Mouse (Mus musculus) retina, postnatal 1 day (tissue): Measurements from ENCODE around the gene Ticam1.
"Not testable (repeated sequence)": the region's sequence is repeated elsewhere in the genome, so short reads cannot be mapped to it uniquely, and the experiment has no call there.

Experiments
- DNase-seq: peaks from one replicate; pipeline ENCODE4 v3.0.0-alpha.2; 2012

The Ticam1 gene

DNA sequence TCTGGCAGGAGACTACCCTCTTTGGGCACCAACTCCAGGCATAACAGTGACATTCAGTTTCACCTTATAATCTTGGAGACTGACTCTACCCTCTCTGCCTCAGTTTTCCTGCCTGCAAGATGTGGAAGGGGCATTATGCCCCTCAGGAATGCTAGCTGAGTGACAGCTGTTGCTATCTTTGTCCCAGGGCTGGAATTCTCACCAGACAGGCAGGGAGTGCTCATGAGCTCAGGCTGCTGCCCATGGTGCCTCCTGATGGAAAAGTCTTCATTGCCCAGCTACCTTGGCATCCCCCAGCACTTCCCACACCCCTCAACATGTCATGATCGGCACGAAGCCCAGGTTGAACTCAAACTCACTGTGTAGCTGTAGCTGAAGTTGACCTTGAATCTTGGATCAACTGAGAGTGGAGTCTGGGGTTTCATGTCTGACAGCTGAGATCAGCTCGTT lies 13.9 kb downstream of the Ticam1 start:
- DNase-seq: no peak

DNA sequence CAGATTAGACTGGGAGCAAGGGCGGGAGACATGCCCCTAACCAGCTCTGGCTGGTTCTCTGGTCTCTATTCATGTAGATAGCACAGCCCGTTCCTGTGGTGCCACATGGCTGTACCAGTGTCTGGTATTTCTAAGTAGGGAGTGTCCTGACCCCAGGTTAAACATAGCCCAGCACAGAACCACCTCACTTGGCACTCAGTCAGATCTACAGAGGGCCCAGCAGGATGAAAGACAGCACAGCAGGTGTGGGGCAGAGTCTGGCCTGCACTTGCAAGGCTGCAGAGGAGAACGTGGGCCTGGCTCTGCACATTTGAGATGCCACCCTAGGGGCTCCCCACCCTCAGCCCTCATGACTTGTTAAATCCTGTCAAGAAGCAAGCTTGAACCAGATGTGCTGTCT lies 15.4 kb downstream of the Ticam1 start:
- DNase-seq: no peak

DNA sequence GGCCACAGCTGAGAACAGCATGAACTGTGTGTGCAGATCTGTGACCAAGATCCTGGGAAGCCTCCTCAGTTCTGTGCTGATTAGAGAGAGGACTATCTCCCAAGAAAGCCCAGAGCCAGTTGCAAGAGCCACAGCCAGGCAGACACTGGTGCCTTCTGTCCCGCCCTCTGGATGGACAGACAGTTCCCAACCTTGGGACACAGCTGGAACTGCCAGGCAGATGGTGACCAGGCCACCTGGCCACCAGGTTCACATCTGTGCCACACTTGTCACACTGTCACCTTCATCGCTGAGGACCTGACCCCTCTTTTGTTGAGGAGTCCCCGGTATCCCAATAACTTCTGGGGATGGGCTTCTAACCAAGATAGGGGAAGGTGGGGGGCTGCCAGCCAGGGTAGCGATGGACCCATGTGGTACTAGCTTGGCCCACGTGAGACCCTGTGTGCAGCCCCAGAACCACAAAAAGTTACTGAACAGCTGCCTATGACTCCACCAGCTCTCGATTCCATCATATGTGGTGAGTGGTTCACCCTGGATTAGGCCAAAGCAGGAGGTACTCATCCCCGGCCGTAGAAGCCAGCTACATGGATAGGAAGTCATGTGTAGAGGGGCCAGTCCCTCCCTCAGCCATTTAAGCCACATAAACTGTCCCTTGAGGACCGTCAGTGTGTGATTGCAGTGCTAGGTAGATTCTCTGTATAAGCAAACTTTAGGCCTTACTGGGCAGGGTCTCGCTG lies 17.1 kb downstream of the Ticam1 start:
- no peak for DNase-seq

DNA sequence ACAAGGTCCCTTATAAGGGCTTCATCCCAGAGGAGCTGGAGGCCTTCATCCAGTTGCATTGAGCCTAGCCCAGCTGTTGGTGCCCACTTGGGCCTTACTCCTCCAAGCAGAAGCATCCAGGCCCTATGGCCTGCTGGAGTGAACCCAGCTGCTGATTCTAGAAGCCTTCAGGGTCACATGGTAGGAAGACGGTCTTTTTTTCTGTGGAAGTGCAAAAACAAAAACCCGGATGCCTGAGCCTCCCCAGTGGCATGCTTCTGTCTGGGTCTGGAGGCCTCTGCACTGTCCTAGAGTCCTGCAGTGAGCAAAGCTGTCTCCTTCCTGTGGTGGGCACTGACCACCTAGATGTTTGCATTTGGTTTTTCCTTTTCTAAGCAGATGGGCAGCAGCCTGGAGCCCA lies 17.8 kb downstream of the Ticam1 start:
- DNase-seq: not testable (repeated sequence)

DNA sequence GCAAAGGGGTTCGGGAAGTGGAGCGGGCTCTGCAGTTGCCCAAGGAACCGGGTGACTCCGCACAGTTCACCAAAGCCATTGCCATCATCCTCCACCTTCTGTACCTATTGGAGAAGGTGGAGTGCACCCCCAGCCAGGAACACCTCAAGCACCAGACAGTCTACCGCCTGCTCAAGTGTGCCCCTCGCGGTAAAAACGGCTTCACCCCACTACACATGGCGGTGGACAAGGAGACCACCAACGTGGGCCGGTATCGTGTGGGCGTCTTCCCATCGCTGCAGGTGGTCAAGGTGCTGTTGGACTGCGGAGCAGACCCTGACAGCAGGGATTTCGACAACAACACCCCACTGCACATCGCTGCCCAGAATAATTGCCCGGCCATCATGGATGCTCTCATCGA lies 18.3 kb downstream of the Ticam1 start:
- not testable (repeated sequence) for DNase-seq

DNA sequence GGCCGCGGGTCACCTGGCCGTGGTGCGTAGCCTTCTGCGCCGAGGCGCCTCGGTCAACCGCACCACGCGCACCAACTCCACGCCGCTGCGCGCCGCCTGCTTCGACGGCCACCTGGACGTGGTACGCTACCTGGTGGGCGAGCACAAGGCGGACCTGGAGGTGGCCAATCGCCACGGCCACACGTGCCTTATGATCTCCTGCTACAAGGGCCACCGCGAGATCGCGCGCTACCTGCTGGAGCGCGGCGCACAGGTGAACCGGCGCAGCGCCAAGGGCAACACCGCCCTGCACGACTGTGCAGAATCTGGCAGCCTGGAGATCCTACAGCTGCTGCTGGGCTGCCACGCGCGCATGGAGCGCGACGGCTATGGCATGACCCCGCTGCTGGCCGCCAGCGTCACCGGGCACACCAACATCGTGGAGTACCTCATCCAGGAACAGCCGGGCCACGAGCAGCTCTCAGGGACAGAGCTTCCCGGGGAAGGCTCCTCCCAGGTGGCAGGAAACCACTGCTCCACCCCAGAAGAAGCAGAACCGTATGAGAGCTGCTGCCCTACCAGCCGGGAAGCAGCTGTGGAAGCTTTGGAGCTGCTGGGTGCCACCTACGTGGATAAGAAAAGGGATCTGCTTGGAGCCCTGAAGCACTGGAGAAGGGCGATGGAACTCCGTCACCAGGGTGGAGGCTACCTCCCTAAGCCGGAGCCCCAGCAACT lies 19.2 kb downstream of the Ticam1 start:
- DNase-seq: no peak

DNA sequence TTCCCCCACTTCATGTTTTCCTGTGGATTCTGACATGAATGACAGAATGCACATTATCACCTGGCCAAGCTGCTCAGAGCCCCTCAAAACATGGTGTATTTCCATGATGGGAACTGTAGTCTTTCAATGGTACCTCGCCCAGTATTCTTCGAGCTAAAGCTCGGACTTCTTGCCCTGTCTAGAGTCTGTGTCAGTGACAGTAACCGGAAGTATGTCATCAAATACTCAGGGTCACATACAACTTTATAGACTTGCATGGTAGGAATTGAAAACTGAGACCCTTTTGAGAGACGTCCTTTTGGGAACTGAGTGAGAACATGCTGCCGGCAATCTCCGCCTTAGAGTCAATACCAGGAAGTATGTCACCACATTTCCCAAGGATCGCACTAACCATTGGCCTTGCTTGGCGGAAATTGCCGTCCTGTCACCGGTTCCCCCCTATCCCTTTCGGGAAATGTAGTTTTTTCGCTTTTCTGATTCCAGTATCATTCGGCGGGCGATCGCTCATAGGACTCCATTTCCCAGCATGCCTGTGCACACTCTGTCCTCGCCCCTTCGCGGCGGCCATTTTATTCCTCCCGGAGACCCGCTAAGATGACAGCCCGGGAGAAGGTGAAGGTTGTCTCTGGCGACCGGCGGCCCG lies 20.2 kb downstream of the Ticam1 start, which contains the start of gene Fem1a:
Gene Fem1a (plus strand): TSS at position 572 of the 643 bp plus-strand sequence.
- DNase-seq: peak; percentile 100

DNA sequence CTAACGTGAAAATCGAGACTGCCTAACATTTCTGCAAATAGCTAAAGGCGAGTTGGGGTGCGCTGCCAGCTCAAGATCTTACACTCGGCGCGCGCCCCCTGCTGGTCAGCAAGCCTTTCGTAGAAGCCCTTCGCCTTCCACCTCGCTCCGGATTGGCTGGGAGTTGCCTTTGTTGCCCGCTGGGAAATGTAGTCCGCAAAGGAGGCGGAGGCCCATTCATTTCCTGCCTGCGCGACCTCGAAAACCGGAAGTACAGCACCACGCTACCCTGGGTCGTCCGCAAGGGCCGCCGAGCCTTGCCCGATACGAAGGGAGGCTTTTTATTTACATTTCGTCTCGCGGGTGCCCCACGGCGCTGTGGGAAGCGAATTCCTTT lies 20.7 kb downstream of the Ticam1 start:
- DNase-seq: peak; percentile 99

DNA sequence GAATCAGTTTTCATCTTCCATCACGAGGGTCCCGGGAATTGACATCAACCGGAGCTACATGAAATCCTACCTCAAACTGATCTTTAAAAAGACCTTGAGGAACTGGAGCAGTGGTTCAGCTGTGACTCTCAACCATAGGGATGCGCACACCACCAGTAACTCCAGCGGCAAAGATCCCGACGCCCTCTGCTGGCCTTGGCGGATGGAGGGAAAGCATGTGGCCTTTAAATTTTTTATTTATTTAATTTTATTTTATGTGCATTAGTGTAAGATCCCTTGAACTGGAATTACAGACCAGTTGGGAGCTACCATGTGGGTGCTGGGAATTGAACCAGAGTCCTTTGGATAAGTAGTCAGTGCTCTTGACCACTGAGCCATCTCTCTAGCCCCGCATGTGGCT lies 21.2 kb downstream of the Ticam1 start:
- no peak for DNase-seq

DNA sequence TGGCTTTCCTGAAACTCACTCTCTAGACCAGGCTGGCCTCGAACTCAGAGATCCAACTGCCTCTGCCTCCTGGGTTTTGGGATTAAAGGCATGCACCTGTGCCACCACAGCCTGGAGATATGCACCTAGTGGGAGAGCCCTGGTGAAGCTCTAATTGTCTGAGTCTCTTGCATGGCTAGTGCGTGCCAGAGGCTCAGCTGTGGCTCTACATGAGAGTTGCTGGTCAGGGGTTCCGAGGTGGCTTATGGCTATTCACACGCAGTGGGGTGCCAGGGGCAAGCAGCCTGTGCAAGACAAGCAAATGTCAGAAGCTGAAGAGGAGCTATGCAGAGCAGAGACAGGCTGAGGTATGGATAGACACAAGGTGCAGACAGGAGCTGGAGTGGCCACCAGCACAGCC lies 21.9 kb downstream of the Ticam1 start:
- DNase-seq: no peak

DNA sequence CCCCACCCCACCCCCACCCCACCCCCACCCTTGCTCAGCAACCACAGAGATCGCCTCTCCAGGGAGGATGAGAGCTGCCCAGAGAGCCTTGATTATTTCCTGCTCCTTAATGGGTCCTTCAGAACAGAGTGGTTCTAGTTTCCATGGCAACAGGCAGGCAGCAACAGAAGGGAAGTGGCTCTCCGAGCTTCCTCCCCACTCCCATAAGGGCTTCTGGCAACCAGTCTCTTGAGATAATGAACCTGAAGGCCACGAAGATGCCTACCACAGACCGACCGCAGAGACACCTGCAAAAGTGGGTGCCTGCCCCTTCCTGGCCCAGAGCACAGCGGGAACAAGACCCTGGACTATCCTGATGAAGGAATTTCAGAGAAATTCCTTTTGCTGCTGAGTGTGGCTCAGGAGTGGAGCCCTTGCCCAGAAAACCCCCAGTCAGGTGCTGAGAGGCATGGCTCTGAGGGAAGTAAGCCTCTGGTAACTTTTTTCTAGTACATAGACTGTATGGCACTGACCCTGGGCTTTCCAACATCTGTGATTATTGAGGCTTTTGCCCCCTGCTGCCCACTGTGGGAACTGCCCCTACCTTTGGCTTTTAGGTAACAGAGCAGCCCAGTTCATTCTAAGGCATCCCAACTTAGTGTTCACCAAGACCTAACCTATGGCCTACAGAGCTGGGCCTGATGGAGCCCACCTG lies 25.3 kb downstream of the Ticam1 start:
- peak; percentile 67 for DNase-seq

DNA sequence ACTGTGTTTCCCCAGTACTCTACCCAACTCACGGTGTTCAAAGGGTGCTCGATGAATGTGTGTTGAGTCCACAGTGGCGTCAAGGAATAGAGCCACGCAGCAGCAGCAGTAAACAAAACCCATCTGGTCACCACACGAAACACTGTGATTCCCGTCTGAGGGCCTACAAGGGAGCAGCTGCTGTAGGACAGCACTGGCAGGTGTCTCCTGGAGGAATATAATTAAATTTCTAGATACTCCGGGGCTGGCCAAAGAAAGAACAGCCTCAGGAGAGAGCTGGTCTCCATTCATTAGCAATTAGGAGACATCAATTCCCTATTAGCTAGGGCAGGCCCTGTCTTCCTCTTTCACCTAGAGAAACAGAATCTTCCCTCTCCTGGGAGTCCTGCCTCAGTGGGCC lies 31.0 kb downstream of the Ticam1 start:
- DNase-seq: no peak

DNA sequence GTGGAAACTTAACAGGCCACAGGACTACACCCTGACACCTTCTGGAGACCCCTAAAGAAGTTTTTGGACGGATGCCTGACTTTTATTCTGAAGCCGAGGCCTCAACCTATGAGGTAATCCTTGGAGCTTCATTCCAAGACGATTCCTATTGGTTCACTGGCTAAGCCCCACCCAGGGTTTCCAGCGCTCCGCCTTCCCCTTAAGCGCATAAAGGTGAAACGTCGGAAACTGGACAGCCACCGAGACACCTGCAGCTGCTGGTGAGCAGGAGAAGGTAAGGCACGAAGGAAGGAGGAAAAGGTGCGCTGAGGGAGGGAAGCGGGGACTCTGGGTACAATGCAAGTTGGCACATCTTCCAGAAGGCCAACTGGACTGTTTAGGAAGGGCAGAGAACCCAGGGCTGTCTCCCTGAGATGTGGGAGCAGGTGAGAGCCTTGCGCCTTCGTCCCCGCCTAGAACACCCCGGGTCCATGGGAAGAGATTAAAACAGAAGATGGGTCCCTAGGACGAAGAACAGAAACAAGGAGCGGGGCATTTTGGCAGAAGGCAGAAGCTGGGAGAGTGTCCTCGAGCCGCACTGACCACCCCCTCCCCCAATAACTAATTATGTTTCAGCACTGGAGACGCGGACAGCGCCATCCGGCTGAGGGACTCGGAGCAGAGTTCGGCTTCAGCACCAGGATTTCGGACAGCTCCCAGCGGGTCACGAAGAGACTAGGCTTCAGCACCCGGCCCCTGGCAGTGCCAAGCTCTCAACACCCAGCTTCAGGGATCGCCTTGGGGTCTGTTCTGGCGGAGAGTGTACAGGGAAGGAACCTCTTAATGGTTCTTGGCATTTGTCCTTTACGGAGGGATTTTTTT lies 34.8 kb downstream of the Ticam1 start:
- DNase-seq: peak; percentile 91

DNA sequence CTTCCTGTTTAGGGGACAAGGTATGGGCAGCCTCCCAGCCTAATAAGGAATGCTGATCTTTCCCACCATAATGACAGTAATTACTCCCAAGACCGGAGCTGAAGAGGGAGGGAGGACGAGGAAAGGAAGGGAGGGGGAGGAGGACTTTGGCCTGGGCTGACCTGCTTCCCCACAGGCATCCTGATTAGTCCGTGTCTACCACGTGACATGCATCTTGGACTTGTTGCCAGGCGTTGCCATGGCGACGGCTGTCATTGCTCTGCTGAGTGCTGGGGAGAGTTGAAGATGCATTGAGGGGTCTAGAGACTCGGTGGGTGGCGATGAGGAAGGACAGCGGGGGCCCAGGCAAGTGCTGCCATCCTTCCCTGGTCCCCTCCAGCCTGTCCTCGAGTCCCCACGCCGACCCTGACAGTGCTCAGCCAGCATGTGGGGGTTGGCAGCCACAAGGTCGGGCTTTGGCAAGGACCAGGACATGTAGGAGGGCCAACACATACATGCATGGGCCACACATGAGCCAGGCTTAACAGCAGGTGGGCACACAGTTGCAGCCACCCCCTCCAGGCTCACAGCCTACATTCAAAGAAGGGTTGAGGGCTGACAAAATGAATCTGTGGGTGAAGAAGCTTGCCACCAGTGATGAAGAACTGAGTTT lies 42.6 kb downstream of the Ticam1 start:
- DNase-seq: peak; percentile 97

DNA sequence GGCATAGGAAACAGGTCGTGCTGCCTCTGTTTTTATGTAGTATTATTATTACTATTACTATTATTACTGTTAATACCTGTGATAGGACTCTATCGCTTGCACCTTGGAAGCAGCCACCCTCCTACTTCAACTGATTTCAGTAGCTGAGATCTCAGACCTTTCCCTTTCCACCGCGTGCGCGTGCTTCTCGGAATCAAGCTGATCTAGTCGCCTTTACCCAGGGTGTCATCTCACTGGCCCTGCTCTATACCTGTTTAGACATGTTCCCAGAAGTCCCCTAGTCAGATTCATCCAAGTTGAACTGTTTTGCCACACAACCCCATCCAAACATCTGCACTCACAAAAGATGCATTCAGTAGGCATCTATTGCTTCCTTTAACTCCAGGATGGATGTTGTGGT lies 43.2 kb downstream of the Ticam1 start:
- DNase-seq: no peak

DNA sequence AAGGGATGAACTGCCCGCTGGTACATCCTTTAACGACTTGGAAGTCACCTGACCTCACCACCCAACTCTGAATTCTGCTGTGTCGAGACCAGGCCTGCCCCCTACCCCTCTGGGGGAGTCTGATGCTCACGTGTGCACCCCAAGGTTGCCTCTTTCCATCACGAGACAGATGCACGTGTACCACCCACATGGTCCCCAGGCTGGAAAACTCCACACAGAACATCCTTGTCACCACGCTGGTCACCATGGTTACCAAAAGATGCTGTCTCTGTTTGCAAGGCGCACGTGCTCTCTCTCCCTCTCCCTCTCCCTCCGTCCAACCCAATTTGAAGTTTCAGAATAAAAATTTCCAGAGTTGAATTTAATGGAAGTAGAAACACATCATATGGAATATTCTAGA lies 46.6 kb downstream of the Ticam1 start:
- no peak for DNase-seq

DNA sequence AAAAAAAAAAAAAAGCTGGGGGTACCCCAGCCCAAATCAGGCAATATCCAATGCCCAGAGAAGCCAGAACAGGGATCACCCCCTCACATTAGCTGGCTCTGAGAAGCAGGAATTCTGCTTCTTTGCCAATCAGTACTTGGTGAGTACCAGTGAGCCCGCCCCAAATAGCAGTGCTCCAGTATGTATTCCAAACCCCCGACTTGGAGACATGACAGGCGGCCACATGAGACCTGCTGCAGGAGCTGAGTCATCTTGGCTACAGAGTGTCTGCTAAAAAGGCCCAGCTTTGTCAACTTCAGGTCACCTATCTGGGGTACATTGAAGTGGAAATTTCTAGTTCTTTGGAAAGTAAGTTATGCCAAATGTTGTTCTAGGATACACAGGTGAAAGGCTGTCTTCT lies 50.0 kb downstream of the Ticam1 start:
- no peak for DNase-seq

DNA sequence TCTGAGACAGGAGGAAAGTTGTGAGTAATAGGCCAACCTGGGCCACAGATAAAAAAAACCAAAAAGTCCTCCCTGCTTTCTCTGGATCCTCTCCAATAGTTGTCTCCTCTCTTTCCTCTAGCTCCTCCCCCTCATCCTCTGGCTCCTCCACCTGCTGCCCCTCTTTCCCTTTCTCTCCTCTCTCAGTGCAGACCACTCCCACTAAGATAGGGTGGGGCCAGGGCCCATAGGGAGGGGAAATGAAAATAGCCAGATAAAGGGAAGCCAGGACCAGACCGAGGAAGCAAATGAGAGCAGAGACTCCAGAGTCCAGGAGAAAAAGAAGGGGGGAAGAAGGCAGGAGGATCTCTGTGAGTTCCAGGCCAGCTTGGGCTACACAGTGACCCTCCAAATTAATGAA lies 51.7 kb downstream of the Ticam1 start:
- no peak for DNase-seq

DNA sequence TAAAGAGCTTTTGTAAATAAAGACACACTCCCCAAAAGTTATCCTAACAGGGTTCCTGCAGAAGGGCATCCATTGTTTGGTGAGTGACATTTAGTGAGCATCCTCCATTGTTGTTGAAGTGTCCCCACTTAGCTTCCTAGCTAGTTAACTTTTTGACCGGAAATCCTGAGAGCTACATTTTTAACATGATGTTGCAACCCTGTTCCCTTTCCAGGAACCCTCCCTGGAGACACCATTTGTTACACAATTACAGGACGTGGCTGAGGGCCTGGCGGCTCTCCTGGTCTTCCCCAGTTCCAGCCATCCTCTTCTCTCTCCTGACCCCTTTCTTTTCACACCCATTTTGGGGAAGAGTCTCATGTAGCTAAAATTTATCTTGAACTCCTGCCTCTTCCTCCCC lies 56.8 kb downstream of the Ticam1 start:
- no peak for DNase-seq
